Mouse (Mus musculus) monocyte, adult 5-6 weeks (primary cell): ENCODE measurements at regions not wholly inside any gene's neighbourhood (a gene's known extent, or its start where the extent isn't known, plus 50 kb on each side); places are given as distances from the start of the nearest gene placed in this dataset.

Experiments
- ATAC-seq: fragments of 153-309, 156-312 bp; replicated peaks from 2 replicates; pipeline ENCODE4 v1.8.0; 2017; ENCODE audit warnings: mild to moderate bottlenecking; ENCODE audit not compliant: low TSS enrichment, insufficient number of reproducible peaks, severe bottlenecking, poor library complexity, low FRiP score

DNA sequence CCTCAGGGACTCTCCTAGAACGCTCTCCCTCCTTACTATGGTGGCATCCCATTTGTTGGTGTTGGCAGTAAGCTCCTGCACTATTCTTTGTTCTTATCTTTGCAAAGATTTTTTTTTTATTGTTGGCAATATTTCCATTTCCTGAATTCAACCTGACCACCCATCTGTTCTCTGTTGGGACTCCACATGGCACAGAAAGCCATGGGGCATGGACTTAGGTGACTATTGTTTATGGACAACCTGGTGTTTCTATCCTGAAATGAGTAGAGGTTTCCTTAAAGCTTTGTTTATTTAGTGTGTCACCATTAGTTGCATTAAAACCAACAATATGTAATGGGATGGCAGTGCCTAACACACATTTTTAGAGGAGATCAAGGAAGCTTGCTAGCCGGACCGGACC, 112.6 kb upstream of the Arg1 start:
- ATAC-seq, result no peak

DNA sequence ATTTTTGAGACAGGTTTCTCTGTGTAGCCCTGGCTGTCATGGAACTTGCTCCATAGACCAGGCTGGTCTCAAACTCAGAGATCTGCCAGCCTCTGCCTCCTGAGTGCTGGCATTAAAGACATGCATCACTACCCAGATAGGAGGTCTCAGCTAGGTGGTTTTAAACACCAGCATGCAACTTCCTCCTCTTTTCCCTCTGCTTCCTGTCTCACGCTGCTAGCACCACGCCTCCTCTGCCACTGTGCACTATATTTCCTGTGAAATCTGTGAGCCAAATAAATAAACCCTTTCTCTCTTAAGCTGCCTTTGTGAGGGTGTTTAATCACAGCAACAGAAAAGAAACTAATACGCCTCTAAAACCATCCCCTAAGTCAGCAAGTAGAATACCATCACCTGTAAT, 109.6 kb upstream of the Arg1 start:
- ATAC-seq, result no peak

GRCm38 (mm10) chr10:25035363-25035762, 108.1 kb upstream of the Arg1 start:
- ATAC-seq, result no peak

- ATAC-seq, result no peak
These were observed 105.3 kb upstream of the Arg1 start for GRCm38 (mm10) chr10:25032625-25033024.

GRCm38 (mm10) chr10:25029387-25029915, 102.2 kb upstream of the Arg1 start:
- no peak for ATAC-seq

DNA sequence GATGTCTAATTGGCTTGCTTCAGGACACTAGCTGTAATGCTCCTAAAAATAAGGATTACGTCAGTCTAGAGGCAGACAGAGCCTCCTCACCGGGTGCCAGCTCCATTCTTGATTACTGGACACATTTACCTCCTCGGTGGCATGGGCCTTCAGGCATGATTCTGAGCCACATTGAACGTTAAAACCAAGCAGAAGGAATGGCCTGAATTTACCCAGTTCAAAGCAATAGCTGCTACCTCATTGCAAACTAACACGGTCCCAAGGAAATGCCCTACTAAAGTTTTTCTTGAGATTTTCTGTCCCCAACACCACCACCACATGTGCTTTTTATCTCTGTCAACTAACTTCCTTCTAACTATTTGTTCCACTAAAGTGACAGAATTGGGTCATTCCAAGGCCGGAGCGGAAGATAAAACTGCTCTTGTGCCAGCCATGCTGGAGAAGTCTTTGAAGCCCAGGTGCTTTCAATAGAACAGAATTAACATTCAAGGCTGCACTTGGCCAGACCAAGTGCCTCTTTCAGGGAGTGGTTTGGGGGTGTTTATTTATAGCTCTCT, 96.4 kb upstream of the Arg1 start:
- ATAC-seq, result no peak

DNA sequence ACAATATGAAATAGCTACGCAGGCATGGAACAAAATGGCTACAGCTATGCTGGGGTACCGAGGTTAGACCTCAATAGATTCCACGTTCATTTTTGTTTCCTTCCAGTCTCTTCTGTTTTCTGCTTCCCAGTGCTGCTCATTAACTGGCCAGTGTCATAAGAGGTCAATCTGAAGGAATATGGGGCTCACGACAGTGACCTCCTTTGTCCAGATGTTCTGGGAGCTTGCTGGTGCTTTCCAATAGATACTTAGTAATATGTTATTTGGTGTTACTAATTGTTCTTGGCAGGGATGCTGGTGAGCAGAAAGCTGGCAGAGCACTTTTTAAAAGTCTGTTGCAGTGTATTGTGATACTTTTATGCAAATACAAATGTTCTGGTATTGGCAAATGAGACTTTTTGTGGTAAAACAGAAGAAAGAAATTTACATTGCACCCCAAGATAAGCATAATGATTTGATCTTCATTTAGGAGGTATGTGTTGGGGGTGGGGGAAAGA, 95.8 kb upstream of the Arg1 start:
- ATAC-seq, result no peak

GRCm38 (mm10) chr10:25018946-25019345, 91.7 kb upstream of the Arg1 start:
- ATAC-seq, result no peak

GRCm38 (mm10) chr10:25017843-25018242, 90.6 kb upstream of the Arg1 start:
- no peak for ATAC-seq

- no peak for ATAC-seq
These were observed 88.8 kb upstream of the Arg1 start for GRCm38 (mm10) chr10:25016110-25016509.

- ATAC-seq, result no peak
These were observed 84.8 kb upstream of the Arg1 start for GRCm38 (mm10) chr10:25012129-25012528.

GRCm38 (mm10) chr10:25001299-25001698, 74.0 kb upstream of the Arg1 start:
- no peak for ATAC-seq

DNA sequence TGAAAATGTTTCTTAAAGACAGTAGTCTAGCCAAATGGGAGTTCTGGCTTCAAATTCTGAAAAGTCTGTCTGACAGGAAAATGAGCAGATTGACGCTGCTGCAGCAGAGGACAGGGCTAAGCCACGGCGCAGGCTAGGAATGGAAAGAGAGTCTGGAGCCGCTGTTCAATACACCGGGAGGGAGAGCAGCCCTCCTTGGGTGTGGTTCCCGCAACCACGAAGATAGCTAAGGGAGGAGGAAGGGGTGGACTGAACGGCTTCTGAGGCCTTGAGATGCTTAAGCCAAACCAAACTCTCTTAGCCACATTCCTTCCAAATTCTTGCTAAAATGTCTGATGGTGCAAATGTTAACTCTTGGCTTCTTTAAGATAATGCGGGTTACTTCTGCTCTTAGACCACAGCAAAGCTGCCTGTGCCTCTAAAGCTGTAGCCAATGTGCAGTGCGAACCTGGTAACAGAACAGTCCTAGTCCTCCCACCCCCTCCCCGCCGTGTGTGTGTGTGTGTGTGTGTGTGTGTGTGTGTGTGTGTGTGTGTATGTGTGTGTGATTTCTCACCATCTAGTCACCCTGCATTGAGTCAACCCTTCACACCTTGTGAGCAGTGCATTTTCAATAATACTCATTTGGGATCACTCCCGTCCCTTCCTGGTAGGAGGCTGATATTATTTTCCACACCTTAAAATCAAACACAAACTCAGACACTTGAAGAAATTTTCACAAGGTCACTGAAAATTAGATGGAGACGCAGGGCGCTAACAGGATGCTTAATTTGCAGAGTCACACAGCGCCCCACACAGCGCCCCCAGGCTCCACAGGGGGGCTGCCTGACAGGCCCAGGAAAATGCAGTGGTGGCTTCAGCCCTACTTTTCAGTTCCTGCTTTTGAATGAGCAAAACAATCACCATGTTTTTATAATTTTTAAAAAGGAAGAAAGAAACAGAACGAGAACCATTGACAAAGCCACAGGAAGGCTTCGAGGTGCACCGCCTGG, 73.2 kb upstream of the Arg1 start:
- ATAC-seq, result no peak

- no peak for ATAC-seq
These were observed 72.5 kb upstream of the Arg1 start for GRCm38 (mm10) chr10:24999807-25000206.

GRCm38 (mm10) chr10:24997661-24998060, 70.4 kb upstream of the Arg1 start:
- ATAC-seq, result no peak

DNA sequence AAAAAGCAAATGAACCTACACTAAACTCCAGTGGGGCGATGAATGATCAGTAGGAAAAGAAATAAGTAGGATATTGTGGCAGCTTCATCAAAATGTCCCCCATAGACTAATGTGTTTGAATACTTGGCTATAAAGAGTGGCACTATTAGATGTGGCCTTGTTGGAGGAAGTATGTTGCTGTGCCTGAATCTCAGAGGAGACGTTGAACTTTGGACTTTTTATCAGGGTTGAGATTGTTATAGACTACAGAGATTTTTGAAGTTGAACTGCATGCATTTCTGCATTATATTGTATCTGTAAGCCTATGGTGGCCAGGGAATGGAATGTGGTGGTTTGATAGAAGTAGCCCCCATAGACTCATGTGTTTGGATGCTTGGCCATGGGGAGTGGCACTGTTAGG, 68.5 kb upstream of the Arg1 start:
- ATAC-seq, result no peak

DNA sequence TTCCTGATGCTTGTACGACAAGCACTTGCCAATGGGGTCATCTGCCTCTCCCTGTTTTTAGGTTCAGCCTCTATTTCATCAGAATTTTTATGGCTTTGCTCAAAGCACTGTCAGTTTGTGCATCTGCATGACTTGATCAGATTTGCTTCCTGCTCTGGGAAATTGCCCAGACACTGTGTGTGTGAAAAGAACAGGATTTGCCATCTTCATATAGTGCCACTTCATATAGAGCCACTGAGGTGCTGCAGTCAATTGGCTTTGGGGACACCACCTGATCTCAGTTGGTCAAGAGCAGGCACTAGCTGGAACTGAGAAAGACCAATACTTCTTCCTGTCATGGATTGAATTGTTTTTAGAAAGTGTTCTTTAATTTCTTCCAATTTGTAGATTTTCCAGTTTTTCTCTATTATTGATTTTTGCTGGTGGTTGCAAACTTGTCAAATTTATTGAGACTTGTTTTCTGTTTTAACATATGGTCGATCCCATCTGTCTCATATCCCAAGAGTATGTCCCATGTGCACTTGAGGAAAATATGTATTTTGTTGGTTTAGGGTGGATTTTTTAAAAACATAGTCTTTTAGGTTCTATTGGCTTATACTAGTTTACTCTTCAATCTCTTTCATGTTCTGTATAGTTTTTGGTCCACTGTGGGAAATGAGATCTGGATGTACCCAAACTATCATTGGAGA, 62.8 kb upstream of the Arg1 start:
- ATAC-seq, result no peak

GRCm38 (mm10) chr10:24984801-24985200, 57.5 kb upstream of the Arg1 start:
- ATAC-seq, result no peak

GRCm38 (mm10) chr10:24981763-24982162, 54.5 kb upstream of the Arg1 start:
- no peak for ATAC-seq
